Comparison of ENCODE assay signal across 14 mouse cellular contexts in the genomic region with DNA sequence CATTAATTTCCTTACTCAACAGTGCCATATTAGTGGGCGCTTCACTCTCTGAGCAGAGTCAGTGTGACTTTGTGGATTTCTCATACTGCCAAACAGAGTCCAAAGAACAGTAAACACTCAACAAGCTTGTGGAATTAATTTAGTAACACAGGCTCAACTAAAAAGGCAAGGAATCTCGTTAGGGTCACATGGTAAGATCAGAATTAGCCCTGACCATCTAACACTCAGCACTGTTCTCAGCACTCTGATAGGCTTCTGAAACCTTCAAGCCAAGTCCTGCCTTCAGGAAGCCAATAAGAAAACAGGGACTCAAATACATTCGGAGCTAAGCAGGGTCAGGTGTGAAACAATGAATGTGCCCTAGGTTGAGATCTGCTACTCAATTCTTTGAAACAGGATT.
"Had no signal": no experiment of that assay in that cellular context is flagged by ENCODE, and none has a peak within 500 bp of the region (broad histone marks: within the 10 kb centered on the region; RNA-seq: fewer than 3 reads in every experiment).

No protein-coding gene starts in this region.

- H3K27ac ChIP-seq: limb, embryonic 15.5 days; liver, embryonic 14.5 days; midbrain, embryonic 10.5 days; neural tube, embryonic 15.5 days had no signal

- H3K27me3 ChIP-seq: limb, embryonic 15.5 days; neural tube, embryonic 15.5 days had no signal

- DNase-seq: kidney, postnatal 25 days; layer of hippocampus, adult 9-11 months; layer of hippocampus, postnatal 36 days; lung, adult 18-20 months; lung, postnatal 36 days; midbrain, embryonic 14.5 days; right cerebral cortex, adult 18-20 months; right cerebral cortex, postnatal 25 days; thymus, postnatal 36 days had no signal

- H3K4me3 ChIP-seq: limb, embryonic 15.5 days; midbrain, embryonic 10.5 days; myocyte; neural tube, embryonic 15.5 days had no signal

- H3K4me1 ChIP-seq: midbrain, embryonic 10.5 days had no signal

- H3K9me3 ChIP-seq: limb, embryonic 15.5 days; midbrain, embryonic 10.5 days; neural tube, embryonic 15.5 days had no signal

- H3K9ac ChIP-seq: limb, embryonic 15.5 days; liver, embryonic 14.5 days; neural tube, embryonic 15.5 days had no signal

- H3K4me2 ChIP-seq: limb, embryonic 15.5 days; neural tube, embryonic 15.5 days had no signal

- H3K36me3 ChIP-seq: limb, embryonic 15.5 days; neural tube, embryonic 15.5 days had no signal
